Mouse (Mus musculus) intestine, embryonic 14.5 days (tissue): Measurements from ENCODE around the gene Celf1. TPM values are rescaled to one million over a fixed set of nuclear protein-coding genes. Genes with fewer than 3 reads are reported as not detected.
"Not testable (repeated sequence)": the region's sequence is repeated elsewhere in the genome, so short reads cannot be mapped to it uniquely, and the experiment has no call there.

Source experiments
- ATAC-seq: fragments of 200-750 bp; cut with Nextera tagmentation; replicated peaks from 2 replicates; pipeline ENCODE4 v1.8.0; 2017; ENCODE audit warnings: low read depth, moderate number of reproducible peaks, moderate TSS enrichment, moderate library complexity; ENCODE audit not compliant: low FRiP score, low TSS enrichment
- DNase-seq: peaks from one replicate; pipeline ENCODE4 v3.0.0-alpha.2; 2018; ENCODE audit warnings: low spot score
- H3K27ac ChIP-seq: fragments of 300-500 bp; sonication (generic); 2 replicates; pipeline ENCODE4 v1.5.1; 2014; ENCODE audit warnings: low read depth, mild to moderate bottlenecking, control low read depth
- H3K27me3 ChIP-seq: fragments of 300-500 bp; sonication (generic); replicated peaks from 2 replicates; pipeline ENCODE4 v1.6.1; 2014; ENCODE audit warnings: low read length, control low read depth; ENCODE audit not compliant: control insufficient read depth, insufficient read depth
- H3K36me3 ChIP-seq: fragments of 300-500 bp; sonication (generic); 2 replicates; pipeline ENCODE4 v1.6.1; 2014; ENCODE audit warnings: low read length, control low read depth; ENCODE audit not compliant: control insufficient read depth, insufficient read depth
- H3K4me1 ChIP-seq: fragments of 300-500 bp; sonication (generic); replicated peaks from 2 replicates; pipeline ENCODE4 v1.6.1; 2014; ENCODE audit warnings: low read length, control low read depth, mixed read lengths; ENCODE audit not compliant: control insufficient read depth, insufficient read depth
- H3K4me2 ChIP-seq: fragments of 300-500 bp; sonication (generic); 2 replicates; pipeline ENCODE4 v1.6.1; 2014; ENCODE audit warnings: low read length
- H3K4me3 ChIP-seq: fragments of 300-500 bp; sonication (generic); 2 replicates; pipeline ENCODE4 v1.5.1; 2014; ENCODE audit warnings: low read depth, low read length, control low read depth, mixed read lengths
- H3K9ac ChIP-seq: fragments of 300-500 bp; sonication (generic); 2 replicates; pipeline ENCODE4 v1.6.1; 2014; ENCODE audit warnings: mild to moderate bottlenecking, low read length
- H3K9me3 ChIP-seq: fragments of 300-500 bp; sonication (generic); 2 replicates; pipeline ENCODE4 v1.6.1; 2016; ENCODE audit warnings: low read length, control low read depth; ENCODE audit not compliant: control insufficient read depth
- WGBS: fragments of 180-500 bp; shearing (Covaris S2); extraction: QIAGEN DNeasy Blood & Tissue Kit; methylation state at CpG from one replicate; pipeline ENCODE4 v1.1.7; 2014; 5-methylcytosine and 5-hydroxymethylcytosine counted together
- polyA plus RNA-seq: library from polyadenylated mRNA; unstranded; fragments of >200 nt; fragmentation: Nextera tagmentation; extraction: Ambion mirVana; gene quantifications from 2 replicates; pipeline ENCODE4 v1.2.1, GENCODE M21; 2014

The Celf1 gene
- polyA plus RNA-seq, 1 experiment from 2014 or later = 70.6 TPM

DNA sequence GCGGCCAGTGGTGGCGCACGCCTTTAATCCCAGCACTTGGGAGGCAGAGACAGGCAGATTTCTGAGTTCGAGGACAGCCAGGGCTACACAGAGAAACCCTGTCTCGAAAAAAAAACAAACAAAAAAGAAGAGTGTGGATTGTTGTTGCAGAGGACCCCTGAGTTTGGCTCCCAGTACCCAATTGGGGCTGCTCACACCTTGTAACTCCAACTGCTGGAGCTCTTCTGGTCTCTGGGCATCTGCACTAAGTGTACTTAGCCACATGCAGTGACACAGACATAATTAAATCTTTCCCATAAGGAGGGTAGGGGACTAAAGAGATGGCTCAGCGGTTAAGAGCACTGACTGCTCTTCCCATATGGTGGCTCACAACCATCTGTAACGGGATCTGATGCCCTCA, 82.1 kb downstream of the Celf1 start:
- WGBS = 97% methylated on average over 7 of the region's 7 CpGs
- not testable (repeated sequence) for H3K9ac ChIP-seq, H3K4me1 ChIP-seq, H3K4me2 ChIP-seq, DNase-seq, H3K4me3 ChIP-seq, H3K27me3 ChIP-seq, H3K9me3 ChIP-seq, H3K27ac ChIP-seq
- peaks cover 18% of the 10 kb centered on the region for H3K36me3 ChIP-seq
- 0 out of 2 replicates have a peak, but pooled peaks have one; percentile 29 for ATAC-seq

DNA sequence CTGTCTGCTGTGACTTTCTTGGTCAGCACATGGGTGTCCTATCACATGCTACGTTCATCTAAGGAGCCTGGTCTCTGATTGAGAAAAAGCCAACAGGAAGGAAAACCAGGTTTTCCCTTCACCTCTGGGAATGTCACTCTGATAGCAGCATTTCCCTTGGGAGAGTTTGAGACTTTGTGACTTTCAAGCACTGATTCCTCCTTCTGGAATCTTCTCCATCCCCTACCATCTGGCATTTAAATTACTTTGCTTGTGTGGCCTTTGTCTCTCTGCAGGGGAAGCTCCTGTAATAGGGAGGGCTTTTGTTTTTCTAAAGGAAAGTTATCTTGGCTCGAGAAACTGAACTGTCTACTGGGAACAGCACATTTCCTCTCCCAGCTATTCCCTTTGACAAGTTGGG, 82.9 kb downstream of the Celf1 start:
- Histone ChIP-seq H3K9me3 (no peaks in the 10 kb centered on the region), H3K36me3 (peaks cover 12% of the 10 kb centered on the region), H3K4me1 (no peaks in the 10 kb centered on the region), H3K4me3 (no peak overlapping the region), H3K27me3 (no peaks in the 10 kb centered on the region), H3K9ac (no peak overlapping the region), H3K27ac (no peak overlapping the region), H3K4me2 (no peak overlapping the region)
- DNase-seq (no peak), ATAC-seq (no peak)
- 75% methylated on average over 2 of the region's 2 CpGs for WGBS

DNA sequence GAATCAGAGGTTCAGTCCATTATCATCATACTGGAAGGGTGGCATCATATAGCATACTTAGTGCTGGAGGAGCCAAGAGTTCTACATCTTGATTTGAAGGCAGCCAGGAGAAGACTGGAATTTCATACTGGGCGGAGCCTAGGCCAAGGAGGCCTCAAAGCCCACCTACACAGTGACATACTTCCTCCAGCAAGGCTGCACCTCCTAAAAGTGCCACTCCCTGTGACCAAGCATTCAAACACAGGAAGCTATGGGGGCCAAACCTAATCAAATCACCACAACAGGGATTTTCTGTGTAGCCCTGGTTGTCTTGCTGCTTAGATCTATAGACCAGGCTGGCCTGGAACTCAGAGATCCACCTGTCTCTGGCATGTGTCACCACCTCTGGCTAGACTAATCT, 83.8 kb downstream of the Celf1 start:
- Histone ChIP-seq H3K9me3 (no peaks in the 10 kb centered on the region), H3K4me1 (no peaks in the 10 kb centered on the region), H3K4me2 (no peak overlapping the region), H3K27me3 (no peaks in the 10 kb centered on the region), H3K9ac (no peak overlapping the region), H3K36me3 (peaks cover 12% of the 10 kb centered on the region), H3K27ac (no peak overlapping the region), H3K4me3 (no peak overlapping the region)
- no peak for DNase-seq
- WGBS = 95% methylated on average over 1 of the region's 1 CpGs
- ATAC-seq = no peak

DNA sequence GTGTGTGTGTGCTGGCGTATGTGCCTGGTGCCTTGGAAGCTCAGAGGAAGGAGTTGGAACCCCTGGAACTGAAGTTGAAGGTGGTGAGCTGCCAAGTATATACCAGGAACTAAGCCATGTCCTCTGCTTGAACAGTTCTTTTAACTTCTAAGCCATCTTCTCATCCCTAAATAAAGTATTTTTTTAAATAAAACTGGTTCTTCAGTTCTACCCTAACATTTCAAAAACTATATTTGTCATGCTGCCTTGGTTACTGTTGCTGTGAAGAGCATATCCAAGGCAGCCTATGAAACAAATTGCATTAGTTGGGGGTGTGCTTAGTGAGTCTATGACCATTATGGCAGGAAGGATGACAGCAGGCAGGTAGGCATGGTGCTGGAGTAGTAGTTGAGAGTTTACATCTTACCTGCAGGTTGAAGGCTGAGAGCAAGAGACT, 84.9 kb downstream of the Celf1 start:
- Histone ChIP-seq H3K27me3 (no peaks in the 10 kb centered on the region), H3K9me3 (no peaks in the 10 kb centered on the region), H3K36me3 (peaks cover 6% of the 10 kb centered on the region), H3K27ac (no peak overlapping the region), H3K9ac (no peak overlapping the region), H3K4me3 (no peak overlapping the region), H3K4me2 (no peak overlapping the region), H3K4me1 (no peaks in the 10 kb centered on the region)
- no peak for DNase-seq
- WGBS = 96% methylated on average over 1 of the region's 1 CpGs
- ATAC-seq = no peak

DNA sequence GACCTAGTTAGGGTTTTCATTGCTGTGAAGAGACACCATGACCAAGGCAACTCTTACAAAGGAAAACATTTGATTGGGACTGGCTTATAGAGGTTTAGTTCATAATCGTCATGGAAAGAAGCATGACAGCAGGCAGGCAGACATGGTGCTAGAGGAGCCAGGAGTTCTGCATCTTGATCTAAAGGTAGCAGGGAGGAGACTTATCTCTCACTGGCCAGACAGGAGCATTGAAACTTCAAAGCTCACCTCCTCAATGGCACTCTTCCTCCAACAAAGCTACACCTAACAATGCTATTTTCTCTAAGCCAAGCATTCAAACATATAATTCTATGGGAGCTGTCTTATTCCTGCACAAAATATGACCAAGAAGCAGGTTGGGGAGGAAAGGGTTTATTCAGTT, 86.3 kb downstream of the Celf1 start:
- Histone ChIP-seq H3K27me3 (no peaks in the 10 kb centered on the region), H3K9ac (no peak overlapping the region), H3K4me3 (no peak overlapping the region), H3K27ac (no peak overlapping the region), H3K4me1 (no peaks in the 10 kb centered on the region), H3K4me2 (no peak overlapping the region), H3K9me3 (no peaks in the 10 kb centered on the region), H3K36me3 (no peaks in the 10 kb centered on the region)
- WGBS = 87% methylated on average over 1 of the region's 1 CpGs
- DNase-seq = no peak
- no peak for ATAC-seq

DNA sequence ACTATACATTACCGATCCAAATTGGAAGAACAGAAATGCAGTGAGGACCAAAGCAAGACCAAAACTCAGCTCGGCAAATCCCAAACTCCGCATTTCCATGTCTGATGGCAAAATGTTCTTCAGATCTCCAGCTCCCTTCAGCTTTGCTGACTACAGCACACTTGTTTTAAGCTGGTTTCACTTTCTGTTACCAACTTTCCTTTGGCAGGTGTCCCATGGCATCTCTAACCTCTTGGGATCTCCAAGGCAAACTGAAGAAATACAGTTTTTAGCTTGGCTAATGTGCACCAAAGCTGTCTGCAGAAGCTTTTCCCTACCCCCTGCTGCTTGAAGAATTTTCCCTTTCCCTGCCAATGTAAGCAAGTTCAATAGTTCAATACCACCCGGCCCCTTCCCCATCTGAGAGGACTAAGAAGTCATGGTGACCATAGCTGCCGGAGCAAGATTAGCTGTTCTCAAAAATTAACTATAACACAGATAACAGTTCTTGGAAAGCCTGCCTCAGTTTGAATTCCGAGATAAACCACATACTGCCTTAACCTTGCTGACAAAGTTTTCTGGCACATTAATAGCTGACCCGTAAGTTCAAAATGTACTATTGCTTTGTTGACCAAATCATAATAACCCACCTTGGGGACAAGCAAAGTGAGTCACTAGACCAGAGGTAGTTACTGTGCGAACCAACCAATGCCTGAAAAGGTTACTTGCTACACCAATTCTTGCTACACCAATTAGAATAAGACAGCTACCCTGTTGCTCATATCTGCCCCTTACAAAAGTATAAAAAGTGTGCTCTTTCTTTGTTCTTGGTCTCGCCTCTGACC, 87.4 kb downstream of the Celf1 start:
- DNase-seq (no peak), ATAC-seq (no peak)
- H3K27ac ChIP-seq = no peak overlapping the region
- WGBS = 89% methylated on average over 9 of the region's 9 CpGs
- no peak overlapping the region for H3K9ac ChIP-seq
- H3K4me1 ChIP-seq = no peaks in the 10 kb centered on the region
- no peak overlapping the region for H3K4me3 ChIP-seq
- no peaks in the 10 kb centered on the region for H3K9me3 ChIP-seq
- H3K27me3 ChIP-seq = no peaks in the 10 kb centered on the region
- no peaks in the 10 kb centered on the region for H3K36me3 ChIP-seq
- H3K4me2 ChIP-seq = no peak overlapping the region

DNA sequence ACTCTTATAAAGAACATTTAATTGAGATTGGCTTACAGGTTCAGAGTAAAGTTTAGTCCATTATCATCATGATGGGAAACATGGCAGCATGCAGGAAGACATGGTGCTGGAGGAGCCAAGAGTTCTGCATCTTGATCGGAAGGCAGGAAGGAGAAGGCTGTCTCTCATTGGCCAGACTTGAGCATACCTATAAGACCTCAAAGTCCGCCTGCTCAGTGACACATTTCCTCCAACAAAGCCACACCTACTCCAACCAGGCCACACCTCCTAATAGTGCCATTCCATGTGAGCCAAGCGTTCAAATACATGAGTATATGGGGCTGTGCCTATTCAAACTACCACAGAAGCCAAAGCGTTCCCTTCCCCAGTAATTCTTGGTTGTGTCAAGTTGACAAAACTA, 91.0 kb downstream of the Celf1 start:
- Histone ChIP-seq H3K4me1 (no peaks in the 10 kb centered on the region), H3K27me3 (no peaks in the 10 kb centered on the region), H3K4me3 (no peak overlapping the region), H3K4me2 (no peak overlapping the region), H3K9me3 (no peaks in the 10 kb centered on the region), H3K36me3 (no peaks in the 10 kb centered on the region), H3K27ac (no peak overlapping the region), H3K9ac (no peak overlapping the region)
- ATAC-seq (no peak), DNase-seq (no peak)
- 83% methylated on average over 4 of the region's 4 CpGs for WGBS

DNA sequence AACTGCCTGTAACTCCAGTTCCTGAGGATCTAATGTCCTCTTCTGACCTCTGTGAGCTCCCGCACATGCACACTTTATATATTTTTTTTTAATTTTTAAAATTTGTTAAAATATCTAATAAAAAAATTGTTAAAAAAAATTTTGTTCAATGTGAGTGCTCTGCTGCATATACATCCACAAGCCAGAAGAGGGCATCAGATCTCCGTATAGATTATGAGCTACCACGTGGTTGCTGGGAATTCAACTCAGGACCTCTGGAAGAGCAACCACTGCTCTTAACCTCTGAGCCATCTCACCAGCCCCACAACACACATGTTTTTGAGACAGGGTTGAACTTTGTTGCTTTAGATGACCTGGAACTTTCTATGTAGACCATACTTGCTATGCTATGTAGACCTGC, 92.8 kb downstream of the Celf1 start:
- H3K4me2 ChIP-seq = no peak overlapping the region
- no peaks in the 10 kb centered on the region for H3K9me3 ChIP-seq
- 28% methylated on average over 3 of the region's 3 CpGs for WGBS
- H3K27me3 ChIP-seq = no peaks in the 10 kb centered on the region
- DNase-seq = no peak
- H3K4me1 ChIP-seq = no peaks in the 10 kb centered on the region
- H3K4me3 ChIP-seq = no peak overlapping the region
- H3K36me3 ChIP-seq = no peaks in the 10 kb centered on the region
- no peak overlapping the region for H3K27ac ChIP-seq
- no peak for ATAC-seq
- no peak overlapping the region for H3K9ac ChIP-seq

DNA sequence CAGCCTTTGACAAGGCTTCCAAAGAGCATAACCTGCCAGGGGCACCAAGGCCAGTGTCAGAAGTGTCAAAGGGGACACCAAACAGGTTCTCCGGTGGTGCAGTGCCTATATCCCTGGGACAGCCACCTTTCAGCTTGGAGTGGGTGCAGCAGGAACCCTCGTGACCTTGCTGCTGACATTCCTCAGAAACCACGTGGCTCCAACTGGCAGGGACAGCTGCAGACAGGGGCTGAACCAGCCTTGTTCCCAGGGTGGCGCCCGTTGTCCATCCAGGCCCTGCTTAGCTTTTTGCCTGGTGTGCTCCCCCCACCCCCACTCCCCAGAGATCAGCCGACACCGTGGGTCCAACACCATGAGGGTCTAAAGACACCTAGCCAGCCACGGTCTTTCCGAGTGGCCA, 95.2 kb downstream of the Celf1 start, which contains the start of gene Rapsn:
TSS of gene Rapsn (plus strand) at position 236 of the 400 bp plus-strand sequence.
- no peaks in the 10 kb centered on the region for H3K36me3 ChIP-seq
- no peaks in the 10 kb centered on the region for H3K9me3 ChIP-seq
- H3K27ac ChIP-seq = no peak within 1 kb of the TSS
- no peak within 1 kb of the TSS for H3K9ac ChIP-seq
- no peak for ATAC-seq
- H3K4me1 ChIP-seq = no peaks in the 10 kb centered on the region
- H3K4me2 ChIP-seq = no peak within 1 kb of the TSS
- H3K27me3 ChIP-seq = no peaks in the 10 kb centered on the region
- 54% methylated on average over 9 of the region's 9 CpGs for WGBS
- DNase-seq = no peak
- no peak within 1 kb of the TSS for H3K4me3 ChIP-seq
